In the genomic region with DNA sequence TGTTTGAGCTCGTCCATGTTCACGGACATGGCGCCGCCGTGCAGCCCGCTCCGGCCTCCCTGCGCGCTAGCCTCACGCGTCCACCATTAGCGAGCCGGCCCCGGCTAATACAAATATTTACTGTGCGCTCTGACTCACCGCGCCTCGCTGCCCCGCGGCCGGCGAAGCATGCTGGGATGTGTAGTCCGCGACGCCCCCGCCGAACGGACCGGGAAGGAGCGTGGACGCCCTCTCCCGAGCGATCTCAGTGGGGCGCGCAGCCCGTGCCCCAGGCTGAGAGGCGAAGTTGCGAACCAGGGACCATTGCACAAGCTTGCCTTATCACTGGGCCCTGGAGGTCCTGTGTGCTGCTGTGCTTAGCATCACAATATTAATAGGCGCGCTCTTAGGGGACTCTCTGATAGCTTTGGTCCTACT, we compare ENCODE assay signal across 8 mouse cellular contexts. TPM values are rescaled to one million over a fixed set of nuclear protein-coding genes. Genes with fewer than 3 reads are reported as not detected.
A peak's percentile ranks its signal among the peaks of the same experiment; 100 is the strongest.
DNase-seq lines count a peak whose midpoint lies in the region; ATAC-seq and TF ChIP-seq lines count a peak whose summit lies in the region.

No protein-coding gene starts in this region.

- H3K9ac ChIP-seq in hindbrain, embryonic 16.5 days (ENCODE audit: low read depth, low read length) = peak overlapping the region; percentile 84

- ATAC-seq in hindbrain, embryonic 16.5 days = peak; percentile 77

- intact Hi-C loops in left cerebral cortex, adult 2 months (cut with DNase I) = loop anchor here (1.0 kb wide), 2 partner anchors 34 to 85 kb away; partner anchors contain the start of gene Anks3

- H3K9me3 ChIP-seq in hindbrain, embryonic 16.5 days (ENCODE audit: control insufficient read depth, low read length) = no peaks in the 10 kb centered on the region

- peaks cover 34% of the 10 kb centered on the region for H3K4me1 ChIP-seq in hindbrain, embryonic 16.5 days (ENCODE audit: control insufficient read depth, insufficient read depth, low read depth, low read length)

- peak; percentile 28 for TF ChIP-seq CTCF in left cerebral cortex, adult 2 months (IDR thresholded peaks at IDR 0.05)

- DNase-seq in ZHBTc4 (ENCODE audit: low read depth, low spot score) = peak; percentile 89
- DNase-seq in cerebellum, postnatal 4 days (ENCODE audit: low spot score in 2 of 2) = peak; percentile 77 to 85
- peak; percentile 91 for DNase-seq in gastrocnemius, adult 18-20 months (ENCODE audit: low spot score)
- DNase-seq in left cerebral cortex, adult 2 months (ENCODE audit: extremely low spot score in 1 of 2, low spot score in 2 of 2) = peak; percentile 92
- peak; percentile 76 for DNase-seq in retina, postnatal 7 days (ENCODE audit: low read depth, low spot score)
- peak; percentile 86 to 89 for DNase-seq in urinary bladder, adult 18-20 months (ENCODE audit: low spot score in 2 of 2)

- H3K4me3 ChIP-seq in hindbrain, embryonic 16.5 days (ENCODE audit: low read length) = peak overlapping the region; percentile 87
- H3K4me3 ChIP-seq in left cerebral cortex, adult 2 months = peak overlapping the region; percentile 99
- peak overlapping the region; percentile 80 for H3K4me3 ChIP-seq in macrophage (ENCODE audit: inconsistent target)

- peaks cover 46% of the 10 kb centered on the region for H3K79me2 ChIP-seq in macrophage (ENCODE audit: inconsistent target)

- H3K27me3 ChIP-seq in hindbrain, embryonic 16.5 days (replicated peaks; ENCODE audit: control insufficient read depth, insufficient read depth, low read length) = no peaks in the 10 kb centered on the region

- H3K27ac ChIP-seq in hindbrain, embryonic 16.5 days (ENCODE audit: low read depth, low read length) = peak overlapping the region; percentile 99
- H3K27ac ChIP-seq in left cerebral cortex, adult 2 months = peak overlapping the region; percentile 98
- H3K27ac ChIP-seq in macrophage = peak overlapping the region; percentile 94

- WGBS in hindbrain, embryonic 16.5 days = under 1% methylated on average over 40 of the region's 40 CpGs
- under 1% methylated on average over 40 of the region's 40 CpGs for WGBS in macrophage (ENCODE audit: missing documents)

- peak overlapping the region; percentile 83 for H3K4me2 ChIP-seq in hindbrain, embryonic 16.5 days (ENCODE audit: low read length)

- no peaks in the 10 kb centered on the region for H3K36me3 ChIP-seq in hindbrain, embryonic 16.5 days (ENCODE audit: control insufficient read depth, insufficient read depth, low read length)
- H3K36me3 ChIP-seq in macrophage (ENCODE audit: inconsistent target) = peaks cover 14% of the 10 kb centered on the region

RNA-seq across cellular contexts. Expression of gene Ubald1, which starts 0.4 kb away (rescaled TPM):
- total RNA-seq in gastrocnemius, adult 18-20 months (2021) = 10 to 100 TPM; 35.4 to 37.6 TPM
- 55.2 and 73.2 TPM in 2 replicates for polyA plus RNA-seq in hindbrain, embryonic 16.5 days (2015; fragmentation: Nextera tagmentation; extraction: Ambion mirVana)
- 10 to 100 TPM; 91.8 to 93.7 TPM for total RNA-seq in left cerebral cortex, adult 2 months (2021)
- 100 to 1,000 TPM in 2 of 26 experiments, 10 to 100 TPM in 23, 1 to 10 TPM in 1; 3.7 to 120 (median 34.7) TPM for total RNA-seq in macrophage (2018; cell fraction: chromatin; rRNA removed)
- total RNA-seq in macrophage (2018; cell fraction: cytosol; rRNA removed) = 100 to 1,000 TPM in 5 of 26 experiments, 10 to 100 TPM in 21; 45.7 to 109 (median 70.5) TPM
- total RNA-seq in macrophage (2018; cell fraction: nucleus; rRNA removed) = 100 to 1,000 TPM in 2 of 26 experiments, 10 to 100 TPM in 24; 10.2 to 113 (median 35.9) TPM
- 64.4 to 75.7 TPM (median 71.8 TPM) in 3 replicates for polyA plus RNA-seq in macrophage (2018)

RNA-seq across cellular contexts. Expression of gene Mgrn1, which starts 6.3 kb away (rescaled TPM):
- 10 to 100 TPM; 54.2 to 62.4 TPM for total RNA-seq in gastrocnemius, adult 18-20 months (2021)
- polyA plus RNA-seq in hindbrain, embryonic 16.5 days (2015; fragmentation: Nextera tagmentation; extraction: Ambion mirVana) = 133 and 140 TPM in 2 replicates
- total RNA-seq in left cerebral cortex, adult 2 months (2021) = 100 to 1,000 TPM; 208 to 211 TPM
- 100 to 1,000 TPM in 22 of 26 experiments, 10 to 100 TPM in 4; 72.2 to 417 (median 122) TPM for total RNA-seq in macrophage (2018; cell fraction: chromatin; rRNA removed)
- total RNA-seq in macrophage (2018; cell fraction: cytosol; rRNA removed) = 100 to 1,000 TPM in 2 of 26 experiments, 10 to 100 TPM in 24; 76.5 to 108 (median 88.0) TPM
- 100 to 1,000 TPM in 6 of 26 experiments, 10 to 100 TPM in 20; 55.3 to 179 (median 81.7) TPM for total RNA-seq in macrophage (2018; cell fraction: nucleus; rRNA removed)
- 62.2 to 84.4 TPM (median 68.4 TPM) in 3 replicates for polyA plus RNA-seq in macrophage (2018)

RNA-seq across cellular contexts. Expression of gene 4930562C15Rik, which starts 44.5 kb away (rescaled TPM):
- total RNA-seq in gastrocnemius, adult 18-20 months (2021) = not detected
- polyA plus RNA-seq in hindbrain, embryonic 16.5 days (2015; fragmentation: Nextera tagmentation; extraction: Ambion mirVana) = 0.13 and 0.19 TPM in 2 replicates
- total RNA-seq in left cerebral cortex, adult 2 months (2021) = not detected
- 1 to 10 TPM in 4 of 26 experiments, under 1 TPM in 14, not detected in 8; 0.21 to 2.2 (median 0.64) TPM for total RNA-seq in macrophage (2018; cell fraction: chromatin; rRNA removed)
- under 1 TPM in 16 of 26 experiments, not detected in 10; 0.03 to 0.37 (median 0.11) TPM for total RNA-seq in macrophage (2018; cell fraction: cytosol; rRNA removed)
- total RNA-seq in macrophage (2018; cell fraction: nucleus; rRNA removed) = 1 to 10 TPM in 2 of 26 experiments, under 1 TPM in 12, not detected in 12; 0.11 to 1.1 (median 0.50) TPM
- 0.16 TPM in 1 of 3 replicates, not detected in the others for polyA plus RNA-seq in macrophage (2018)

RNA-seq across cellular contexts. Expression of gene Nudt16l1, which starts 58.8 kb away (rescaled TPM):
- total RNA-seq in gastrocnemius, adult 18-20 months (2021) = 10 to 100 TPM; 10.1 to 12.5 TPM
- polyA plus RNA-seq in hindbrain, embryonic 16.5 days (2015; fragmentation: Nextera tagmentation; extraction: Ambion mirVana) = 132 and 137 TPM in 2 replicates
- 10 to 100 TPM; 70.1 to 71.4 TPM for total RNA-seq in left cerebral cortex, adult 2 months (2021)
- 10 to 100 TPM; 12.9 to 50.6 (median 28.1) TPM for total RNA-seq in macrophage (2018; cell fraction: chromatin; rRNA removed)
- total RNA-seq in macrophage (2018; cell fraction: cytosol; rRNA removed) = 10 to 100 TPM; 24.5 to 63.6 (median 37.5) TPM
- total RNA-seq in macrophage (2018; cell fraction: nucleus; rRNA removed) = 10 to 100 TPM; 14.8 to 50.2 (median 28.0) TPM
- 17.1 to 56.6 TPM (median 39.4 TPM) in 3 replicates for polyA plus RNA-seq in macrophage (2018)

Comparison
In these comparisons a context has a peak if more than half of its experiments do, and no peak if none do; other contexts are left out.
1. Peak in every context shown above with its lines: DNase-seq, ATAC-seq, H3K4me3 ChIP-seq and H3K27ac ChIP-seq.